Mouse (Mus musculus) thymus, adult 18-20 months (tissue): ENCODE results near the gene Dock1.

Experiments
- DNase-seq, 2 experiments: peaks; one replicate each; pipeline ENCODE4 v3.0.0; 2022; ENCODE audit warnings: mixed read lengths in 2 of 2

Gene Dock1

DNA sequence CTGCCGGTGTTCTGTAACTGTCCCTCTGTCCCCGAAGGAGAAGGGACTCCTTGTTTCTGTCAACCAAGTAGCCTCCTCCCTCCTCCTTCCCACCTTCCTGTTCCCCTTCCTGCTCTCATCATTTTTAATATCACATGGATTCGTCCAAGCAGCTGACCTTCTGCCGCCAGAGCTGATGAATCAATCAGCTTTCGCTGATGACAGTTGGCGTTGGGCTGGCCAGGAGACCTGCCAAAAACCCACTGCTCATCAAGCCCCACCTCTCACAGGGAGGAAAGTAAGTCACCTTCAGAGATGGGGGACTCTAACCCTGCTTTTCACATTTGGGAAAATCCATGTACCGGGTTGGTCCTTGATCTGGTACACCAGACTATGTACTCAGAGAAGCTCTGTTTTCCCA is 87.2 kb downstream of the Dock1 start:
- DNase-seq = no peak

DNA sequence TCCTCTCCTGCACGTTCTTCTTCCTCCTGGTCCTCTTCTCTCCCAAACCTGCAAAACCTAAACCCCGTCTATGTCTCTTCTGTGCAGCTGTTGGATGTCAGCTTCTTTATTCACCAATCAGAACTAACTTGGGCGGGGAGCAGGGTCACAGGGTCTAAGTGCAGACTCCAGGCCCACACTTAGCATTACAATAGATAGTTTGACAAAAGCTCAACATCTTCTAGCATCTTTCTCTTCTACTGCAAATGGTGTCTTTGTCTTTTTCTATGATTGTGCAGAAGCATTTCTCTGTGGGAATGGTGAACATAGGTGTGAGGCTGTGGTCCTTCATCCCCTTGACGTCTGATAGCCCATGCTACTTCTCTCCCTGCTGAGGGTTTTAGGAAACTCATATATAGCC is 91.3 kb downstream of the Dock1 start:
- DNase-seq = no peak

DNA sequence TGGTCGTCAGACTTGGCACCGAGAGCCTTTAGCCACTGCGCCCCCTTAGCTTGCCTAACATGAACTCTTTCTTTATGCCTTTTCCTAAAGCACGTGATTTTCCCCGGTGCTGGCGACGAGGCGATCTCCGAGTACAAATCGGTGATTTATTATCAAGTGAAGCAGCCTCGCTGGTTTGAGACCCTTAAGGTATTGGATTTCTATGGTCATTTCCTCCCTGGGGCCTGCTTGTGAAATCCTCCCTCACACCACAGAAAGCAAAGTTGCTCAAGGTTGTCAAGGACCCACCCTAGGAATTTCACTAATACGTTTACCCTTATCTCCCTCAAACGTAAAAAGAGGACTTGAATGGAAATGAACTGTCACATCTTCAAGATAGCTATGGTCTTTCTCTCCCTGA is 94.7 kb downstream of the Dock1 start:
- DNase-seq = no peak

DNA sequence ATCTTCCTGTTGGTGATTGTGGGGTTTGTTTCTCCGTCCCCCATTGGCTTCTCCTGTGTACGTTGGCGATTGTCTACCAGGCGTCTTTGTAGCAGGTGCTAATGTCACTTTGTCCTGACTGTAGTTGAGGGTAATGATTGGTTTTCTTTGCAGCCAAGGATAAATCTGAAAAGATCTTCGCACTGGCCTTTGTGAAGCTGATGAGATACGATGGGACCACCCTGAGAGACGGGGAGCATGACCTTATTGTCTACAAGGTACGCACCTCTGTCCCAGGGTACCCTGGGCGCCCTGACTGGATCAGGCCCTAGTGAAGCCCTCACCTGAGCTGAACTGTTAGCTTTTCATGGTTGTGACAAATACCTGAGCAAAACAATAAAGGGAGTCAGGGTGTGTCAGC is 100.9 kb downstream of the Dock1 start:
- no peak for DNase-seq

DNA sequence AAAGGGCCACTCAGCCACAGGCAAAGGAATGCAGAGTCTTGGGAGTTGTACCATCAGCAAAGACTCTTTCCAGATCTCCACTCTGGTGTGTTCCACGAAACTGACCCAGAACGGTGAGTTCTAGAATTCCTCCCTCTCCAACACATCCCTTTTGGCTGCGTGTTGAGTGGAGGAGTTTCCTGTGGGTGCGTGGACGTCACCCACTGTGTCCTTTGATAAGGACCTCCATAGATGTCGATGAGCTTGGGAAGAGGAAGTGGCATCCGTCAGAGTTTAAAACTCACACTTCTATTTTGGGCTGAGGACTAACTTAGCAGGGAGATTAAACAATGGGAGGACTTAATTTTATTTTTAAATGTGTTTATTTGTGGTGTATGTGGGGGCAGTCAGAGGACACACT is 101.9 kb downstream of the Dock1 start:
- DNase-seq = no peak

DNA sequence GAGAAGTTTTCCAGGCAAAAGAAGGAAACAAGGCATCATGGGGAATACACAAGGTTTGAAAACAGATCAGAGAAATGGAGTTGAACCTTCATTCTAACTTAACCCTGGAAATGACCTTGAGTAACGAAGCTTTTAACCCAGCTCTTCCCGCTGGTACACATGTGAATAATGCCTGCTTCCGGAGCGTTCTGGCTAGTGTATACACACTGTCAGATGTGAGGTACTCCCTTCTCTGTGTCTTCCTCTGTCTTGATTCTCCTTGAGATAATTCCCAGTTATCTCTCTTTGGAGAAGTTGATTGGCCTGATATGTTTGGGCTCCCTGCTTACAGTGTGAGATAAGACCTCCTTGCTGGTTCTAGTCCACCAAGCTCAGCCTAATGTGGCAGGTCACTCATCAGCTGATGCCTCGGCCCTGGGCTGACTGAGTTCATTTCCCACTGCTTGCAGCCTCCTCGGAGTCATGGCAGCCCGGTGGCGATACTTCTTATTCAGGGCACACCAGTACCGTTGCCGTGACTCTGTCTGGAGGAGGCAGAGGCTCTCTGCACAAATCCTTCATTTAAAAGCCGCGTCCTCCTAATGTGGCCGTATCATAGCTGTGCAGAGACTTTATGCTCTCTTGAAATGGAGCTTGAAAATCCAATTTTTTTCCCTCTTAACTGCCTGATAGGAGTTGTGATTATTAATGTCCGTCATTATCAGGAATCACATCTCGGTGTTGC is 102.6 kb downstream of the Dock1 start:
- no peak for DNase-seq

DNA sequence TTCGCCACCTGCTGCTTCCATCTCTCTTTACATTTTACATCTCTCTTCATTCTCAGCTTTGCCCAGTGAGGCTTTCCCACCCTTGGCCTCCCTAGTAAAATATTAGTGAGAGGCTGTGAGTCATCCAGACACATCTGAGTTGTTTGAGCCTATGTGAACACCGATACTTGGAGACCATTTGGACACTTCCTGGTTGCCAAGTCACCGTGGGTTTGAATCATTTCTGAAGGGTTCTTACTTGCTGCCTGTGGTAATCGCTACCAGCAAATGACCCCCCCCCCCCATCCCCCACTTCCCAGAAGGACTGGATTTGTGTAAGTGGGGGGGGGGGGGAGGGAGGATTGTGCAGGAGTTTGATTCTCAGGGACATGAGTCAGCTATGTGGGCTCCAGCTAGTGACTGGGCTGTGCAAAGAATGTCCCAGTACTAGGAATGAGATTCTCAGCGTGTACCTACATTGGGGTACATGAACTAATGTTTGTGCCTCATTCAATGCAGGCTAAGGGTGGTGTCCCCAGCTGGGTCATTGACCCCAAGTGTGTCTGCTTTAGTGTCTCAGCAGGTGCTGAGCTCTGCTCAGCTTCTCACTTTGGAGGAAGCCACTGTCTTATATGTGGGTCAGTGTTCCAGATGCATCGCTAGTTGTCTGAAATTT is 103.4 kb downstream of the Dock1 start:
- no peak for DNase-seq

DNA sequence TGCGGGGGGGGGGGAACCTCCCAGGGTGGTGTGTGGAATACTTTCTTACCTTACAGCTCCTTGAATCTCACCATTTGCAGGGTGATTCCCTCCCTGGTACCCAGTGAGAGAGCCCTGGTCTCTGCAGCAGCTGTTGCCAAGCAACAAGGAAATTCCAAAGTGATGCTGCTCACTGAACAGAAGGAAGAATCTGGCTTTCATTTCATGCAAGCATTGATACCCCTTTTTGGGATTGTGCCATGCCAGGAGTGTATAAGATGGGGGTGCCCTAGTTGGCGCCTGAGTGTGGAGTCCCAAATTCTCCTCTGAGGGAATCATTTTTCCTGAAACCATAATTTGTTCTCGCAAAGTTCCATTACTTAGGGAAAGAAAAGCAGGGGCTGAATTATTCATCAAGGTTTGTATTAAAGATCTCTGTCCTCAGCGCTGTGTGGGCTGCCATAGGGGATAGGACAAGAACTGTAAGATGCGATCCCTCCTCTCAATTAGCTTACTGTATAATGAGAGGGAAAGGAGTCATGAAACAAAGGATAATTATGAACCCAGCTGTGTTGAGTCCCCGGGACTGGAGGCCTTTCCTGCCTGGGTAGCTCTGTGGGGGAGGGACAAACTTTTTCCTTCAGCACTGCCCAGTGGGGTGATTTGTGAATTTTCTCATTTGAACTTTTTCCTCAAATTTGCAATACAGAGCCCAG is 104.2 kb downstream of the Dock1 start:
- DNase-seq = no peak

DNA sequence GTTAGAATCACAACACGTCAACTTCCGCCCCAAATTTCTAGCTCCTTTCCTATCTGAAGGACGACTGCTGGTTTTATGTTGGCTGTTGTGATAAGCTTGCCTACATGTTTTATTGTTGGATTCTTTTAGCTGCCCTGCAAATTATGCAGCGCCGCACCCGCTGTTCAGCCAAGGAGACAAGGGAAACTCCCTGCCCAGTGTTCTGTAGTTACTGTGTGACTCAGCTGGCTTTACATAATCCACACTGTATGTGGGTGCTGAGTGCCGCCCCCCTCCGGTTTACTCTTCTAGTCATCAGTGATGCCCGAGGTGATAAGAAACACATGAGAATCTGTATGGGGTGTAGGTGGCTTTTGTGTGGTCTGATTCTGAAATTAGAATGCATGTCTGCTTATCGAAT is 105.2 kb downstream of the Dock1 start:
- no peak for DNase-seq

DNA sequence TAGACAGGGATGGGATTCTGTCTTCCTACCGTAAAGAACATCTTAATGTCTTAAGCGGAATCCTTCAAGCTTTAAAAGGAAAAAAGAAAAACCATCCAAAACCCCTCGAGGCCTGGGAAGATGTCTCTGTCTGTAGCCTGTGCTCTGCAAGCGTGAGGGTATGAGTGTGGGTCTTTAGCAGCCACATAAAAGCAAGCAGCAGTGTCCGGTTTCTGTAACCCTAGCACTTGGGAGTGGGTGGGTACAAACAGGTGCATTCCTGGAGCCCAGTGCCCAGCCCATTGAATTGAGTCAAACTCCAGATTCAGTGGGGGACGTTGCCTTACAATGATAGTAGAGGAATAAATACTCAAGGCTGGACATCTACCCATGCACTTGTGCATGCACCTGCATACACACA is 105.9 kb downstream of the Dock1 start:
- no peak for DNase-seq

DNA sequence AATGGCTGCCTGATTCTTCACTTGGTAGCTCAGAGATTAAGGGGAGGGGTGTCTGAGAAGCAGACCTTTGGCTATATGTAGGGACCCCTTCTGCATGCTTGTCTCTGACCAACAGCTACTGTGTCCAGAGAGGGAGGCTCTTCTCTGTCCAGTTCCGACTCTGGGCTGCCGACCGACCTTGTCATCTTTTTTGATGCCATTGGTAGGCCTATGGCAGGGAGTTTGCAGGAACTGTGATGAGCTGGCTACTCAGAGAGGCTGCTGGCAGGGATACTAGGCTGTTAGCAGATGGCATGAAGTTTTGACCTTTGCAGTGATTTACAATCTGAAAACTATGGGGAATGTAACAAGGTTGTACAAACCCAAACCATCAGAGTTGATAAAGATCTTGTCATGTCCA is 109.3 kb downstream of the Dock1 start:
- DNase-seq = no peak

DNA sequence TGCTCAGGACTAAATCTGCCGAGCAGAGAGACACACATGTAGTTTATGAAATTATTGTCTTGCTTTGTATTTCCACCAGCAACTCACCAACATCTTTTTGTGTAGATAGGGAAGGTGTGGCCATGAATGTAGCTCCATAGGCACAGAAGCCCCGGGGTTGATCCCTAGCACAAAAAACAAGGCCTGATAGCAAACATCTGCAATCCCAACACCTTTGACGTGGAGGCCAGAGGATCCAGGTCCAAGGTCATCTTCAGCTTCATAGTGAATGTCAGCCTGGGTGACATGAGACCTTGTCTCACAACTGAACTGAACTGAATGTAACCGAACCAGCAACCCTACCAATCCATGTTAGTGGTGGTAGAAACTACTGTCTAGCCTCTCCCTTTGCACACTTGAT is 116.7 kb downstream of the Dock1 start:
- no peak for DNase-seq

DNA sequence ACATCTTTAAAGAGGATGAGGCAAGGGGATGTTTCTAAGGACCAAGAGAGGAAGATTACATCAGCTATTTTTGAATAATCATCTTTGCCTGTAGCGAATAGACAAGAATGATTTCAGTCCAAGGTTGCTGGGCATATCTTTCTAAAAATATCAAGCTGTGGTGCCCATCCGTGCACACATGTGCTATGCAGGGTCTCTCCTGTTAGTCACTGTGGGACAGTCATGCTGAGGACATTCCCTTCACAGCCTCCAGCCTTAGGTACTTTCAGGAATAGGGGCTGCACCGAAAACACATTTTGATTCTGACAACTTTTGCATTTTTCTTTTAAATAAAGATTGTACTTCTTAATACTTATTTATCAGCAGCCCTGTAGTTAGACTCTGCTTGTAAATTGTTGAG is 124.4 kb downstream of the Dock1 start:
- no peak for DNase-seq

DNA sequence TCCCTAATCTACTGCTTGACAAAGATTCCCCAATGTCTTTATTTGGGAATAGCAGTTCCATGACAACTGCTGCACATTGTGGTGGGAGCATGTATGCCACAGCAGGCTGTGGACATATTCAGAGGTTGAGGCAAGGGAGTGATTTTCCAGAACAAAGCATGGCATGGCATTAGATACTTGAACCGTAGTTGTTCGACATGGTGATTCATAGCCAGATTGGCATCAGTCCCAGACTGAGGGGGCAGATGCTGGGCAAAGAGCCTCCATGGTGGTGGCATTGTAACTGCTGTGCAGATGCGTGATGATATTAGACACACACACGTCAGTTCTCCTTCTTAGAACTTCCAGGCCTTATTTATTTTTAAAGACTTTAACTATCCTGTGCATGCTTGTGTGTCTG is 129.6 kb downstream of the Dock1 start:
- DNase-seq = no peak

DNA sequence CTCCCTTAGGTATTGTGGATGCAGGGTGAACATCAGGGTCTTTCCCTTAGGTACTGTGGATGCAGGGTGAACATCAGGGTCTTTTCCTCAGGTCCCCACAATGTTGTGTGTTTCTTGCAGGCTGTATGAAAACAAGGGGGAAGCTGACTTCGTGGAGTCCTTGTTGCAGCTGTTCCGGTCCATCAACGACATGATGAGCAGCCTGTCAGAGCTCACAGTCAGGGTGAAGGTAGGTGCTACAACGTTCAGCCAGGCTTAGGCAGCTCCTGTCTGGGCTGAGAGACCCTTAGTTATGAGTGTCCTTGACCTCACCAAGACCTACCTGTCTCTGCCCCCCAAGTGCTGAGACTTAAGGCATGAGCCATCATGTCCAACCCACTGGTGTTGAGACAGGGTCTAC is 134.0 kb downstream of the Dock1 start:
- no peak for DNase-seq

DNA sequence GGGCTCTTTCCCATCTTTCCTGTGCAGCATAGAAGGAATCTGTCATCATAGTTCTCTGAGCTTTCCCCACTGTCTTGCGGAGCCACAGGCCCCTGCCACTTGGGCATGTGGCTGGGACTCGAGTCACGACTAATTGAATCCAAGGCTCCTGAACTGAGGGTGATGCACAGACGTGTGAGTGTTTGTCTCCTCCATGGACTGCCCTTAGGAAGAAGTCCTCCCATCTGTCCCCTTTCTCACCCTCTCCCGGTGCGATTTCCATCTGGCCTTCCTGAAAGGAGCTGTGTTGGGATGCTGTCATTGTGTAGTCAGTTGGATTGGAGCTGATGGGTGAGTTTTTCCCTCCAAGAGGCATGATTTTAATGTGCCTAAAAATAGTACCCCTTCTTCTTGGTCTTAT is 136.3 kb downstream of the Dock1 start:
- no peak for DNase-seq

DNA sequence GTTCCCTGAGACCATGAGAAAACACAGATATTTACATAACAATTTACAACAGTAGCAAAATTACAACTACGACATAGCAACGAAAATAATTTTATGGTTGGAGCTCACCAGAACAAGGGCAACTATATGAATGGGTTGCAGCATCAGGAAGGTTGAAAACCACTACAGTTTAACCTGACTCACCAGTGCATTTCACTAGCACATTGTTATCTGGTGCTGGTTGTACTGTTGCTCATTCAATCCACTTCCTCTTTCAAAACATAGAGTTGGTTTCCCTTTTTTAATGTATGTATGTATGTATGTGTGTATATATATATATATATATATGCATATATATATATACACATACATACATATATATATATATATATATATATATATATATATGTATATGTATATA is 138.0 kb downstream of the Dock1 start:
- no peak for DNase-seq

DNA sequence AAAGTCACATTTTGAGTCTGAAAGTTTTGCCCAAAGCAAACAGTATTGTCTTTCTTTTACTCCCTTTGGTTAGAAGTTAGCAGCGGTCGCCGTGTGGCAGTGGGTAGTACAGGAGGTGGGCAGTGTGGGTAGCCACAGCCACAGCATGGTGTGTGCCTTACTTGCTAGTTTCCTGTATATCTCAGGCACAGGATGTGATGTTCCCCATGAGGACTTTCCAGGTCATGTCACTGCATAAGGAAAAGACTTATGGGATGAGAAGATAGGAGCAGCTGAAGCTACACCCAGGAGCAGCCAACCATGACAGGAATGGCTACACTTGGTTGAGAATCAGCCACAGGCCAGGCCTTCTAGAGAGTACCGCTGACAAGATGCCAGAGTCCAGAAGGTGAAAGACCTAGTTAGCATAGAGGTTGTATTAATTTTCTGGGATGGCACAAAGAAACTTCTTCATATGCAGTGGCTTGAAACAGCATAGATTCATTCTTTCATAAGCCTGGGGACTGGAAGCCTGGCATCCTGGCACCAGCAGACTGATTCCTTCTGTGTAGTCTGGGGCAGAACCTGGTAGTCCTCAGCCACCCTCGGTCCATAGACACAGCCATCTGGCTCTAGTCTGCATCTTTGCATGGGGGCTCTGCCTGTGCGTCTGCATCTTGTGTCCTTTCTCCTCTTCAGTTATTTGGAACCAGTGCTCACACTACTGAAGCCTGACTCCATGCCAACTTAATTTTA is 139.0 kb downstream of the Dock1 start:
- no peak for DNase-seq

DNA sequence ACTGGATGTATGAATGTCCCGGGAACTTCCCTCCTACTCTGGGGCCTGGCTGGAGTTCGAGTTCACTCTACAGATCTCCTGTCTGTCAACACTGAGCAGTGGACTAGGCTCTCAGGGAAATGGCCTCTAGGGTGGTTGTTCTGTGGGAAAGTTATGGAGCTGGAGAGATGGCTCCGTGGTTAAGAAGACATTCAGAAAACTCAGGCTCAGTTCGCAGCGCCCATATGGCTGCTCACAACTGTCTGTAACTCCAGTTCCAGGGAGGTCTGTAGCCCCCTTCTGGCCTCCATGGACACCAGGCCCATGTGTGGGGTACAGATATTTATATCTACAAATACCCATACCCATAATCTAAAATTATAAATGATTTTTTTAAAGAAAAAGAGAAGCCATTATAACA is 148.0 kb downstream of the Dock1 start:
- no peak for DNase-seq

DNA sequence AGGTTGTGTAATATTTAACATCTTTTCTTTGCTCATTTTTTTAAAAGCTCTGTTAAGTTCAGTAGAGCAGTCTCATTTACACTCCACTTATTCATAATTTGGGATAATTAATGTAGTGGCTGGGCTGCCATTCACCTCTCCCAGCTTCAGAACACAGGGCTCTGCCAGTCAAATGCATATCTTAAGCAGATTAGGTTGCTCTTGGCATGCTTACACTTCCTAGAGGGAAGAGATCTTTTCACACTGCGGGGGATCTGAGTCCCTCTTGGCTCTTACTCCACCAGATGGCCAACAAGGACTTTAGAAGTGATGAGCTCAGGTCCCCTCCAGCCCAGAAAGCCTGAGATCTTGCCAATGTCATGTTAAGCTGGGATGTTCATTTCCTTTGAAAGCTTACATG is 150.8 kb downstream of the Dock1 start:
- no peak for DNase-seq

DNA sequence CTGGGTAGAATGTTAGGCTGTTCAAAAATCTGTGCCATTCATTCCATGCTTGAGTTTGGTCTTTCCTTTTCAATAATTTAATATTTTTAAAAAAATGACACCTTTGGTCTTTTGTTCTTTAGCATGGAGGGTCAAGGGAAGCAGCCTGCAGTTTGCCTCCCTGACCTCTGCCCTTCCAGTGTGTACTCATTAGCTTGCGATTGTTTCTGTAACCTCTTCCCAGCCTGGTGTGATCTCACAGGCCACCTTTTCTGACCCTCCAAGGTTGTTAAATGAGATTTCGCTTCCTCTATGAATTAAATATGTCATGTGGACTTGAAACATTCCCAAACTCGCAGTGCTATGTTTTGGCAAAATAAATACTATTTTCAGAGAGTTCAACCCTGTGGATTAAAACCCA is 151.6 kb downstream of the Dock1 start:
- DNase-seq = no peak

DNA sequence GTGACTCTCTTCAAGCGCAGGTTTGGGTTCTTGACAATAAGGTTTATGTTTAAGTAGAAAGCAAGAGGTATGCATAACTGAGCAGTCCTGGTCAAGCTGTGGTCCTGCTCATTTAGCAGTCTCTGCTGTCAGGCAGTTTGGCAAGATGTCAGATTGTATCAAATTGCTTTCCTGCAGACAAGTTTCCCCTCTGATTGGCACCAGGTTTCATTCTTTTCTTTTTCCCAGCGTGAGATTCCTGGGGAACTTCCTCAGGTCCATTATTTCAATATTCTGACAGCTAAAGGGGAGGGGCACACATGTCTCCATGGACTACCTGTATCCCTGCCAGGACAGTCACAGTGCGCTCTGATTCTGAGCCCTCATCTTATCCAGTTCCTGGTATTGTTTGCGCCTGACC is 153.4 kb downstream of the Dock1 start:
- DNase-seq = no peak

DNA sequence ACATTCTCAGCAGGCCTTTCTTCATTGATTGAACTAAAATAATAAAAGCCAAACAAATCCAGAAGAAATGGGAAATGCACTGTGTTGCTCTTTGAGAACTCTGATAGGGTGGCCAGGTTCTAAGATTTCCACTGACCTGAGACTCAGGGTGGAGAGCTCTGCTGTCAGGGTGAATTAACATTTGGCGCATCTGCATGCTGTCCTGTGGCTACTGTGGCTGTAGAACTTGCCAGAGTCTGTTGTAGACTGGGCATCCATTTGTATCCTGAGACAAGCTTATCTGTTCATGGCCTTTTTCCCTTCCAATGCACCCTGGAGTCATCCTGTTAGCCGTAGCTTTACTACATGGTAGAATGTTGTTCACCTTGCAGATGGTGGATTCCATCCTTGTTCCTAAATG is 169.6 kb downstream of the Dock1 start:
- DNase-seq = no peak

DNA sequence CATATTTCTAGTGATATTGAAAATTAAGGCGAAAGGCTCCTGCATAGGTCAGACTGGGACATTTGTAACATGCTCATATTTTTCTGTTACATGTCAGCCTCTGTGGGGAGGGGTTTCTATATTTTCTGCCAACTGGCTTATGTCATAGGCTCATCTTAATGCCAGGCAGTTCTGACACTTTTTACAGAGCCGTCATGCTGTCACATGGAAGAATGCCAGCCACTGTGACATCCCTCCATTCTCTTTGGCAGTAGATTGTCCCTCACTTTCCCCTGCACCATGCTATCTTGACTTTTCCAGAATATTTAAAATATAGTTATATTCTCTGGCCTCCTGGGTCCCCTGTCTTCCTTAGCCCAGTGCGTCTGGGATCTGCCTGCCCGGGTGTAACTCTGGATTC is 172.3 kb downstream of the Dock1 start:
- DNase-seq = no peak
